Mouse (Mus musculus): ENCODE results near the gene Npb. TPM values are rescaled to one million over a fixed set of nuclear protein-coding genes. Genes with fewer than 3 reads are reported as not detected.

The Npb gene
- polyA plus RNA-seq, 1 experiment = not detected

- no peak overlapping the region for H3K27ac ChIP-seq (ENCODE audit: insufficient read depth, low read length)
- TF ChIP-seq CTCF (IDR thresholded peaks at IDR 0.05; ENCODE audit: borderline replicate concordance, insufficient read depth, low read length) (no peak), POLR2A (IDR thresholded peaks at IDR 0.05; ENCODE audit: low read depth, low read length) (no peak)
- H3K4me1 ChIP-seq (ENCODE audit: control insufficient read depth, insufficient read depth, low read length) = no peaks in the 10 kb centered on the region; the same call in 1 of the 2 replicates
- H3K4me3 ChIP-seq (ENCODE audit: insufficient read depth, low read length) = no peak overlapping the region
Measured at GRCm38 (mm10) chr11:120622805-120623204, 14.5 kb downstream of the Npb start.

GRCm38 (mm10) chr11:120623961-120624679 is 15.8 kb downstream of the Npb start:
- H3K27ac ChIP-seq (ENCODE audit: insufficient read depth, low read length) = peak overlapping the region; percentile 24; the same call in 1 of the 2 replicates
- H3K4me1 ChIP-seq (ENCODE audit: control insufficient read depth, insufficient read depth, low read length) = no peaks in the 10 kb centered on the region; the same call in 1 of the 2 replicates
- TF ChIP-seq CTCF (IDR thresholded peaks at IDR 0.05; ENCODE audit: borderline replicate concordance, insufficient read depth, low read length) (peak; percentile 65), POLR2A (IDR thresholded peaks at IDR 0.05; ENCODE audit: low read depth, low read length) (no peak)
- peak overlapping the region; percentile 88 for H3K4me3 ChIP-seq (ENCODE audit: insufficient read depth, low read length)

- TF ChIP-seq POLR2A (IDR thresholded peaks at IDR 0.05; ENCODE audit: low read depth, low read length) = peak; percentile 60
- no peak for TF ChIP-seq CTCF (IDR thresholded peaks at IDR 0.05; ENCODE audit: borderline replicate concordance, insufficient read depth, low read length)
Measured at GRCm38 (mm10) chr11:120624680-120625111, 16.4 kb downstream of the Npb start.

GRCm38 (mm10) chr11:120625152-120625775 is 17.0 kb downstream of the Npb start, which contains the start of gene Sirt7:
Gene Sirt7, minus strand, starts transcription at chr11:120625240.
- Histone ChIP-seq H3K4me3 (ENCODE audit: insufficient read depth, low read length) (peak within 1 kb of the TSS; percentile 88), H3K27ac (ENCODE audit: insufficient read depth, low read length) (peak within 1 kb of the TSS; percentile 24), H3K4me1 (ENCODE audit: control insufficient read depth, insufficient read depth, low read length) (peaks cover 5% of the 10 kb centered on the region; the same call in 1 of the 2 replicates)
- no peak; the same call in 1 of the 2 replicates for TF ChIP-seq POLR2A (IDR thresholded peaks at IDR 0.05; ENCODE audit: low read depth, low read length)
- TF ChIP-seq CTCF (IDR thresholded peaks at IDR 0.05; ENCODE audit: borderline replicate concordance, insufficient read depth, low read length) = no peak

More at GRCm38 (mm10) chr11:120624680-120625111, 16.4 kb downstream of the Npb start:
- peak overlapping the region; percentile 24 for H3K27ac ChIP-seq (ENCODE audit: insufficient read depth, low read length)
- peaks cover 3% of the 10 kb centered on the region; the same call in 1 of the 2 replicates for H3K4me1 ChIP-seq (ENCODE audit: control insufficient read depth, insufficient read depth, low read length)
- H3K4me3 ChIP-seq (ENCODE audit: insufficient read depth, low read length) = peak overlapping the region; percentile 88

GRCm38 (mm10) chr11:120626785-120627467 is 18.6 kb downstream of the Npb start:
- no peak overlapping the region for H3K4me3 ChIP-seq (ENCODE audit: insufficient read depth, low read length)
- no peak overlapping the region for H3K27ac ChIP-seq (ENCODE audit: insufficient read depth, low read length)
- TF ChIP-seq POLR2A (IDR thresholded peaks at IDR 0.05; ENCODE audit: low read depth, low read length) = no peak
- no peak for TF ChIP-seq CTCF (IDR thresholded peaks at IDR 0.05; ENCODE audit: borderline replicate concordance, insufficient read depth, low read length)
- H3K4me1 ChIP-seq (ENCODE audit: control insufficient read depth, insufficient read depth, low read length) = peaks cover 8% of the 10 kb centered on the region; the same call in 1 of the 2 replicates

GRCm38 (mm10) chr11:120627468-120628300 is 19.4 kb downstream of the Npb start:
- Histone ChIP-seq H3K4me3 (ENCODE audit: insufficient read depth, low read length) (no peak overlapping the region), H3K4me1 (ENCODE audit: control insufficient read depth, insufficient read depth, low read length) (peaks cover 8% of the 10 kb centered on the region; the same call in 1 of the 2 replicates), H3K27ac (ENCODE audit: insufficient read depth, low read length) (no peak overlapping the region)
- TF ChIP-seq POLR2A (IDR thresholded peaks at IDR 0.05; ENCODE audit: low read depth, low read length) = no peak
- no peak for TF ChIP-seq CTCF (IDR thresholded peaks at IDR 0.05; ENCODE audit: borderline replicate concordance, insufficient read depth, low read length)

GRCm38 (mm10) chr11:120628601-120629340 is 20.5 kb downstream of the Npb start:
- peaks cover 8% of the 10 kb centered on the region; the same call in 1 of the 2 replicates for H3K4me1 ChIP-seq (ENCODE audit: control insufficient read depth, insufficient read depth, low read length)
- TF ChIP-seq CTCF (IDR thresholded peaks at IDR 0.05; ENCODE audit: borderline replicate concordance, insufficient read depth, low read length) (no peak), POLR2A (IDR thresholded peaks at IDR 0.05; ENCODE audit: low read depth, low read length) (no peak)
- no peak overlapping the region for H3K4me3 ChIP-seq (ENCODE audit: insufficient read depth, low read length)
- H3K27ac ChIP-seq (ENCODE audit: insufficient read depth, low read length) = no peak overlapping the region

GRCm38 (mm10) chr11:120629341-120629730 is 21.1 kb downstream of the Npb start:
- no peak overlapping the region for H3K4me3 ChIP-seq (ENCODE audit: insufficient read depth, low read length)
- peak overlapping the region; percentile 90 for H3K27ac ChIP-seq (ENCODE audit: insufficient read depth, low read length)
- peaks cover 8% of the 10 kb centered on the region; the same call in 1 of the 2 replicates for H3K4me1 ChIP-seq (ENCODE audit: control insufficient read depth, insufficient read depth, low read length)
- TF ChIP-seq CTCF (IDR thresholded peaks at IDR 0.05; ENCODE audit: borderline replicate concordance, insufficient read depth, low read length) (no peak), POLR2A (IDR thresholded peaks at IDR 0.05; ENCODE audit: low read depth, low read length) (no peak)

Measured in embryonic fibroblast, embryonic 13.5 days (primary cell).